Mouse (Mus musculus) megakaryocyte, embryonic 14.5 days (primary cell): ENCODE data around the gene Serac1. TPM values are rescaled to one million over a fixed set of nuclear protein-coding genes. Genes with fewer than 3 reads are reported as not detected.

Source experiments
- H3K27me3 ChIP-seq: replicated peaks from 2 replicates; pipeline ENCODE3; 2012; ENCODE audit warnings: inconsistent platforms
- H3K36me3 ChIP-seq: replicated peaks from 2 replicates; pipeline ENCODE3; 2012; ENCODE audit warnings: low read length, inconsistent platforms, mixed read lengths
- H3K4me1 ChIP-seq: 2 replicates; pipeline ENCODE4 v1.6.1; 2012; ENCODE audit warnings: inconsistent platforms
- H3K4me3 ChIP-seq: replicated peaks from 2 replicates; pipeline ENCODE3; 2012; ENCODE audit warnings: moderate library complexity, mild to moderate bottlenecking, inconsistent platforms
- H3K9me3 ChIP-seq: 2 replicates; pipeline ENCODE4 v1.6.1; 2012; ENCODE audit warnings: inconsistent platforms
- FLI1 ChIP-seq: IDR thresholded peaks from 2 replicates; pipeline ENCODE4 v1.6.1; 2012; ENCODE audit warnings: low read length, inconsistent platforms, mixed read lengths
- GATA1 ChIP-seq: IDR thresholded peaks from 3 replicates; pipeline ENCODE4 v1.6.1; 2012; ENCODE audit warnings: mixed read lengths, low read length, inconsistent platforms, borderline replicate concordance
- polyA plus RNA-seq: library from polyadenylated mRNA; stranded (reverse); fragments of >175 nt; gene quantifications from 2 replicates; pipeline ENCODE4 v1.2.3, GENCODE M21; 2012; ENCODE audit warnings: low replicate concordance; ENCODE audit not compliant: insufficient read depth

Gene Serac1
- polyA plus RNA-seq, 1 experiment, result 0.44 TPM

DNA sequence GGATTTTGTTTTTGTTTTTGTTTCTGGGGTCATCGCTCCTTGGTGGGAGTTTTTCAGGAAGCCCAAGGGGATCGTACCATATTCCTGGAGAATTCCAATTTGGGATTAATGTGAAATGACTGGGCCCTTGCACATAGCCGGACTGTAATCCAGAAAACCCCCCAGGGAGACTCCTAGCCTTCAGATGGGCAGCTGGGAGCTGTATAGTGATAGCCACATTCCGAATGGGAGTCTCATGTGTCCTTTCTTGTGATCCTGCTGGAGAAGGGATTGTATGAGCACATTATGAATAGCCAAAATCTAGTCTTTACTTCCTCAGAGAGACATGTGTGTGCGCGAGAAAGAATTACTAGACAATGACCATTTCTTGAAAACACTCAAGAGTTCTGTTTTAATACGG, 28.6 kb upstream of the Serac1 start:
- Histone ChIP-seq H3K27me3 (peaks cover 42% of the 10 kb centered on the region), H3K36me3 (no peaks in the 10 kb centered on the region), H3K9me3 (no peaks in the 10 kb centered on the region), H3K4me3 (no peak overlapping the region), H3K4me1 (peaks cover 29% of the 10 kb centered on the region)
- no peak for TF ChIP-seq GATA1
- no peak for TF ChIP-seq FLI1

DNA sequence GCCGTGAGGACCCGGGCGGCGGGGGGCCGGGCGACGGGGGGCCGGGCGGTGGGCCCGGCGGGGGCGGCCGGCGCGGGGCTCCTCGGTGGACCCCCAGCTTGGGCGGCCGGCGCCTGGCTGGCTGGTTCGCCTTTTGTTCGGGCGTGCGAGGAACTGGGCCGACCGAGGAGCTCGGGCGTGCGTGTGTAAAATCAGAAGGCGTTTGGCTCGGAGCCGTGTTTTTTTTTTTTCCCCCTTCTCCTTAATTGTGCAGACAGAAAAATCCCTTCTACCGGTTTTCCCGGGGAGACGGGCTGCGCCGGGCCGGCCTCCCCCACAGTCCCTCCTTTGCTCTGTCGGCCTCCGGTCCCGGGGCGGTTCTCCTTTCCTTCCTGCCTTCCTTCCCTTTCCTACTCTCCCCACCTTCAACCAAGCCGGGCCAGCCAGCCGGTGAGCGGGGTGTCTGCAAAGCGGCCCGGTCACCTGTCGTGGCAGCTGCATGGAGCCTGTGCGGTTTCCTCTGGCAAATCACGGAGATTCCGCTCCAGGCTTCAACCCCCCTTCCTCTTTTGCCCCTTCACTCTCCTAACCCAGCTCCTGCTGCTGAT, 27.6 kb upstream of the Serac1 start:
- Histone ChIP-seq H3K4me3 (peak overlapping the region; percentile 94), H3K27me3 (peaks cover 45% of the 10 kb centered on the region), H3K9me3 (peaks cover 4% of the 10 kb centered on the region), H3K4me1 (peaks cover 29% of the 10 kb centered on the region), H3K36me3 (no peaks in the 10 kb centered on the region)
- TF ChIP-seq GATA1 (no peak), FLI1 (no peak)

DNA sequence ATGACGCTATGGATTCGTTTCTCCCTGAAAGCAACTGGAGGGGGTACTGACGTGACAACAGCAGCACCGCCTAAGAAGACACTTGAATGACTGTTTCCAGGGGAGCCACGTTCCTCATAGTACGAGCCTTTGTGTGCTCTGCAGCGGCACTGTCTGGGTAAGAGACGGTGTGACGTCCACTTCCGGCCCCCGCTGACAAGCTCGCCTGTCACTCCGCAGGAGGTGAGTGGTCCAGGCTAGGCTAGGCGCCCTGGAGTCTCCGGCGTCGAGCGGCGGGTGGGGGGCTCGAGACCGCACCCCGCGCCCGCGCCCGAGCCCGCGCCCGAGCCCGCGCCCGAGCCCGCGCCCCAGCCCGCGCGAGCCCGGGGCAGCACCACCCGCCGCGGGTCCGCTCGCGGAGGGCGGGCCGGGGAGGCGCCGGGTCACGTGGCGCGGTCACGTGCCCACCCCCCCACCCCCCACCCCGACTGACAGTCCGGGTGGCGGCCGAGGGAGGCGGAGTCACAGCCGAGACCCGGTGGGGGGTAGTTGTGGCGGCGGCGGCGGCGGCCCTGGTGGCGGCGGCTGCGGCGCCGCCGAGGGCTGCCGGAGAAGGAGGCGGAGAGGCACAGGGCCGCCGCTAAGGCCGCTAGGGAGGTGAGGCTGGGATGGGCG, 26.9 kb upstream of the Serac1 start, which contains the start of gene Tulp4:
Tulp4 (plus strand) TSS at position 77 of the 654 bp plus-strand sequence.
- Histone ChIP-seq H3K36me3 (no peaks in the 10 kb centered on the region), H3K27me3 (peaks cover 47% of the 10 kb centered on the region), H3K4me3 (peak within 1 kb of the TSS; percentile 94), H3K9me3 (peaks cover 6% of the 10 kb centered on the region), H3K4me1 (peaks cover 29% of the 10 kb centered on the region)
- no peak for TF ChIP-seq GATA1
- TF ChIP-seq FLI1, result no peak

GRCm38 (mm10) chr17:6103566-6103965, 24.0 kb upstream of the Serac1 start:
- Histone ChIP-seq H3K9me3 (peaks cover 9% of the 10 kb centered on the region), H3K27me3 (peaks cover 40% of the 10 kb centered on the region), H3K4me1 (peaks cover 29% of the 10 kb centered on the region), H3K4me3 (no peak overlapping the region), H3K36me3 (no peaks in the 10 kb centered on the region)
- TF ChIP-seq FLI1, result no peak
- TF ChIP-seq GATA1, result no peak

GRCm38 (mm10) chr17:6102287-6102686, 22.7 kb upstream of the Serac1 start:
- peaks cover 16% of the 10 kb centered on the region for H3K4me1 ChIP-seq
- H3K4me3 ChIP-seq, result no peak overlapping the region
- H3K36me3 ChIP-seq, result no peaks in the 10 kb centered on the region
- peaks cover 28% of the 10 kb centered on the region for H3K27me3 ChIP-seq
- TF ChIP-seq FLI1, result no peak
- no peak for TF ChIP-seq GATA1
- H3K9me3 ChIP-seq, result peaks cover 9% of the 10 kb centered on the region

DNA sequence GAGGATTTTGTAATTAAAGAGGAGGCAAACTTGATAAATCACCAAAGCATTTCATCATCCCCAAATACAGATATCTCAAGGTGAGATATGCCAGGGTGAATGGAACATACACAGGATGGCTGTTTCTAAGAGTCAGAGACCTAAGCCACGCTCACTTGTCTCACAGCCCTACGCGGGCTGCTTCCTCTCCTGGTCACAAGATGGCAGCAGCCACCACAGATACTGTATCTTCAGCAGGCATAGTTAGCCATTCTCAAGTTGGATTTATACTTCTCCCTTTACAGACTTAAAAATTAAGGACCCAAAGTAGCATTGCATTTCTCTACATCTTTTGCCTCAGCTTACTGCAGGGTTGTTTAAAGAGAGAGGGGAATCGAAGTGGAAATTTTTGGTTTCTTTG, 18.3 kb upstream of the Serac1 start:
- no peak overlapping the region for H3K4me3 ChIP-seq
- peaks cover 9% of the 10 kb centered on the region for H3K9me3 ChIP-seq
- peaks cover 6% of the 10 kb centered on the region for H3K4me1 ChIP-seq
- no peaks in the 10 kb centered on the region for H3K36me3 ChIP-seq
- peaks cover 6% of the 10 kb centered on the region for H3K27me3 ChIP-seq
- TF ChIP-seq GATA1 (no peak), FLI1 (no peak)

DNA sequence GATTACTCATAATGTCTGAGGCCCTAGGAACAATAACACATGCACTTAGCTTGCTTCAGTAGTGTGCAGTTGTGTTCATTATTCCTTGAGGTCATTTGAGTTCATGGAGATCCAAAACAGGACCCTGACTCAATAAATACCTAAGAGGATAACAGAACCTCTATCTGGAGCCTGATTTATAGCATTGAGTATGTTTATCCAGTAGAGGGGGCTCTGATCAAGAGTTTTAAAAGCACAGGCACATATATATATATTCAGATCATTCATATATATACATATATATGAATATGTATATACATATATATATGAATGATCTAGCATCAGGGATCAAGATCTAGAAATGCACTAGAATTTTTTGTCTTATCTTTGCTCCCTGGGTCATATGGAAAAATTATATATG, 16.0 kb upstream of the Serac1 start:
- Histone ChIP-seq H3K4me3 (no peak overlapping the region), H3K36me3 (peaks cover 15% of the 10 kb centered on the region), H3K9me3 (peaks cover 1% of the 10 kb centered on the region; the same call in 1 of the 2 replicates), H3K4me1 (peaks cover 21% of the 10 kb centered on the region), H3K27me3 (no peaks in the 10 kb centered on the region)
- TF ChIP-seq GATA1, result no peak
- no peak for TF ChIP-seq FLI1

DNA sequence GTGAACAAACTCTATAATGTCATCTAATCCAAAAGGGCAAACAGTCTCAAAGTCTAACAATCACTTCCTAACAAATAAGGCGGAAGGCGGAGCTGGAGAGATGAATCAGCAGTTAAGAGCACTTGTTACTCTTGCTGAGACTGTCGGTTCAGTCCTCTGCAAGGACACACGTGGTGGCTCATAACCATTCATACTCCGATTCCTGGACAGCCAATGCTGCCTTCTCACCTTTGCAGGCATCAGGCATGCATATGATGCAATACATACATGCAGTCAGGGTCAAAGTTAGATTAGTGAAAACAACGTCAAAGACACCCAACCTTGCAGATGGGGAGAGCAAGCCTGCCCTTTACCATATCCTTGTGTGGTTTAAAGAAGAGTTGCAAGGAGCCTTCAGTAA, 12.1 kb upstream of the Serac1 start:
- Histone ChIP-seq H3K9me3 (no peaks in the 10 kb centered on the region), H3K4me3 (no peak overlapping the region), H3K27me3 (no peaks in the 10 kb centered on the region), H3K4me1 (peaks cover 21% of the 10 kb centered on the region), H3K36me3 (peaks cover 36% of the 10 kb centered on the region)
- no peak for TF ChIP-seq GATA1

- TF ChIP-seq FLI1 (no peak), GATA1 (no peak)
- H3K4me1 ChIP-seq, result peaks cover 8% of the 10 kb centered on the region
- H3K36me3 ChIP-seq, result peaks cover 61% of the 10 kb centered on the region
- no peaks in the 10 kb centered on the region for H3K9me3 ChIP-seq
- H3K27me3 ChIP-seq, result no peaks in the 10 kb centered on the region
- H3K4me3 ChIP-seq, result no peak overlapping the region
Observed at GRCm38 (mm10) chr17:6083323-6083890, 3.9 kb upstream of the Serac1 start.

GRCm38 (mm10) chr17:6073405-6073804, 6.1 kb downstream of the Serac1 start:
- no peak overlapping the region for H3K4me3 ChIP-seq
- H3K9me3 ChIP-seq, result no peaks in the 10 kb centered on the region
- H3K36me3 ChIP-seq, result peaks cover 52% of the 10 kb centered on the region
- no peaks in the 10 kb centered on the region for H3K27me3 ChIP-seq
- TF ChIP-seq FLI1 (no peak), GATA1 (no peak)
- peaks cover 8% of the 10 kb centered on the region for H3K4me1 ChIP-seq

DNA sequence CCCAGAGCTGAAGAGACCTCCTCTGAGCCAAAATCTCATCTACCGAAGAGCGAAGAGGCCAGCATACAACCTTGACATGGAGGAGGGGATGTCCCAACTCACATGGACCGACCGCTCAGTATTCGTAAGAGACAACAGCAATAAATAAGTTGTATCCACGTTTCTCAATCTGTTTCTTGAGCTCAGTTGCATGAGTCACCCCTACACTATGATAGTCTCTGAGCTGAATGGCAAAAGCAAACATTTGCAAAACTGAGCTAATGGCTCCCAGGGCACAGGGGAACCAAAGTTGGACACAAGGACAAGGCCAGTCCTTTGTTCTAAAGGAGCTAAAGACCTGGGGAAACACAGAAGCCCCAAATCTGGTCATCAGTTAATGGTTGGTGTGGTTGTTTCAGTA, 9.7 kb downstream of the Serac1 start:
- TF ChIP-seq GATA1 (no peak), FLI1 (no peak)
- H3K27me3 ChIP-seq, result no peaks in the 10 kb centered on the region
- no peaks in the 10 kb centered on the region for H3K4me1 ChIP-seq
- H3K9me3 ChIP-seq, result no peaks in the 10 kb centered on the region
- H3K4me3 ChIP-seq, result no peak overlapping the region
- peaks cover 77% of the 10 kb centered on the region for H3K36me3 ChIP-seq
